Mouse (Mus musculus): Measurements from ENCODE around the gene Cdh11. TPM values are rescaled to one million over a fixed set of nuclear protein-coding genes. Genes with fewer than 3 reads are reported as not detected.
"Not testable (repeated sequence)": the region's sequence is repeated elsewhere in the genome, so short reads cannot be mapped to it uniquely, and the experiment has no call there.

Cdh11 gene
- total RNA-seq, 1 experiment: 2.8 TPM

DNA sequence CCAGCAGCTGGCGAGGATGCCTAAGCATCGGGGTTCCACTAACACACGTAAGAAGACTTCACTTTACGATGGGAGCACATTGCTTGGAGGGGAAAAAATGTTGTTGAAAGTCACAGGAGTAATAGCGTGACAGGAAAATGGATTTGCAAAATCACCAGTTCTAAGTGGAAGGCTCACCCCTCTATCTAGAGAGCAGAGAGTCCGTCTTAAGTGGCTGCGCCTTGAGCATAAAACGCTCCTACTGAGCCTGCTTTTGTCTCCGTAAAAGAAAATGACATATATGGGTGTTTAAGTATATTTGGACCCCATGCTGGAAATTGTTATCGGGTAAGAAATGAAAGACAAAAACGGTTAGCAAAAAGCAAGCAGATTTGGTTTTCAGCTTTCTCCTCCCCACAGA is 100.4 kb downstream of the Cdh11 start:
- no peaks in the 10 kb centered on the region for H3K9me3 ChIP-seq (ENCODE audit: control insufficient read depth, insufficient read depth, low read depth, low read length)
- no peaks in the 10 kb centered on the region for H3K36me3 ChIP-seq (ENCODE audit: control insufficient read depth, insufficient read depth, low read length, poor library complexity, severe bottlenecking)
- no peak overlapping the region for H3K27ac ChIP-seq (ENCODE audit: insufficient read depth, low read depth, low read length, poor library complexity, severe bottlenecking)
- no peak overlapping the region for H3K9ac ChIP-seq (ENCODE audit: insufficient read depth, low read depth, low read length, poor library complexity, severe bottlenecking)
- no peak overlapping the region for H3K4me3 ChIP-seq (ENCODE audit: insufficient read depth in 1 of 2, low read depth in 1 of 2, low read length in 2 of 2, poor library complexity in 1 of 2, severe bottlenecking in 1 of 2)
- H3K4me1 ChIP-seq (ENCODE audit: control insufficient read depth in 2 of 2, insufficient read depth in 2 of 2, low read length in 2 of 2, poor library complexity in 1 of 2): no peaks in the 10 kb centered on the region
- TF ChIP-seq ZC3H11A (IDR thresholded peaks at IDR 0.05; ENCODE audit: borderline replicate concordance, low read depth, low read length) (no peak), ZNF384 (IDR thresholded peaks at IDR 0.05; ENCODE audit: low read depth, low read length) (no peak), CHD2 (IDR thresholded peaks at IDR 0.05; ENCODE audit: low read depth, low read length) (no peak), MAFK (IDR thresholded peaks at IDR 0.05; ENCODE audit: insufficient read depth, low read depth, low read length) (no peak), HCFC1 (IDR thresholded peaks at IDR 0.05; ENCODE audit: borderline replicate concordance, insufficient read depth, low read length) (no peak)
- DNase-seq (ENCODE audit: low read depth, low spot score): no peak
- in situ Hi-C loops (cut with MboI; ENCODE audit: low sequenced_read_pairs in 2 of 2, unreplicated experiment in 2 of 2): no loop called here

DNA sequence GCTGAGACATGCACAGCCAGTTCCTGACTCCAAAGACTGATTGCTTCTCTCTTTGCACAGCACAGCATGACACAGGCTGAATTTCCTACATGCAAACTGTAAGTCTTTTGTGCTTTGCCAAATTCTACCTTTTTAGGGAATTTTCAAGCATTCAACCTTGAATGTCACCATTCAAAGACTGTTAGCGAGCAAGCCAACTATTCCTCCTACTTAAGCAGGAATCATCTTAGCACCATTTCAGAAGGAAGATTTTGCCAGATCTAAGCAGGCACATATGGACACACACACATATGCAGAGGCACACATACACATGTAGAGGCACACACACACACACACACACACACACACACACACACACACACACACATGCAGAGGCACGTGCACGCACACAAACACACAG is 108.3 kb downstream of the Cdh11 start:
- in situ Hi-C loops (cut with MboI; ENCODE audit: low sequenced_read_pairs in 2 of 2, unreplicated experiment in 2 of 2): no loop called here

DNA sequence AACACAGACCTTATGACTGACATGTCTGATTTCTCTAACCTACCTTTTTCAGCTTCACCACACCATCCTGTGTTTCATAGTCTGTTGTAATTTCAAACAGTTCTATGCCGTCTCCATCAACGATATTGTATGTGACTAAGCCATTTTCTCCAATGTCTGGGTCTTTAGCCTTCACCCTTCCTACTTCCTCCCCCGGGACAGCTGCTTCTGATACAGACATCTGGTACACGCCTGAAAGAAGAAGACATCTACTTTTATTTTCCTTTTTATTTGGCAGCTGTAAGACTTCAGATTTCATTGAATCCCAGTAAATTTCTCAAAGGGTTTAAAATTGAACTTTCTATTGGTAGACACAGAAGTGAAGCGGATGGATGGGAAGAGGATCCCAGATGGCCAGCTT is 120.9 kb downstream of the Cdh11 start:
- H3K9ac ChIP-seq (ENCODE audit: insufficient read depth, low read depth, low read length, poor library complexity, severe bottlenecking); DNase-seq (ENCODE audit: low read depth, low spot score); H3K4me1 ChIP-seq (ENCODE audit: control insufficient read depth in 2 of 2, insufficient read depth in 2 of 2, low read length in 2 of 2, poor library complexity in 1 of 2); H3K36me3 ChIP-seq (ENCODE audit: control insufficient read depth, insufficient read depth, low read length, poor library complexity, severe bottlenecking); in situ Hi-C loops (cut with MboI; ENCODE audit: low sequenced_read_pairs in 2 of 2, unreplicated experiment in 2 of 2); H3K4me3 ChIP-seq (ENCODE audit: insufficient read depth in 1 of 2, low read depth in 1 of 2, low read length in 2 of 2, poor library complexity in 1 of 2, severe bottlenecking in 1 of 2); H3K27ac ChIP-seq (ENCODE audit: insufficient read depth, low read depth, low read length, poor library complexity, severe bottlenecking); H3K9me3 ChIP-seq (ENCODE audit: control insufficient read depth, insufficient read depth, low read depth, low read length): not testable (repeated sequence)

More for the DNA sequence above, 108.3 kb downstream of the Cdh11 start:
- H3K4me3 ChIP-seq (ENCODE audit: insufficient read depth in 1 of 2, low read depth in 1 of 2, low read length in 2 of 2, poor library complexity in 1 of 2, severe bottlenecking in 1 of 2): no peak overlapping the region
- no peaks in the 10 kb centered on the region for H3K36me3 ChIP-seq (ENCODE audit: control insufficient read depth, insufficient read depth, low read length, poor library complexity, severe bottlenecking)
- TF ChIP-seq HCFC1 (IDR thresholded peaks at IDR 0.05; ENCODE audit: borderline replicate concordance, insufficient read depth, low read length) (no peak), CHD2 (IDR thresholded peaks at IDR 0.05; ENCODE audit: low read depth, low read length) (no peak), MAFK (IDR thresholded peaks at IDR 0.05; ENCODE audit: insufficient read depth, low read depth, low read length) (no peak), ZC3H11A (IDR thresholded peaks at IDR 0.05; ENCODE audit: borderline replicate concordance, low read depth, low read length) (no peak), ZNF384 (IDR thresholded peaks at IDR 0.05; ENCODE audit: low read depth, low read length) (no peak)
- no peaks in the 10 kb centered on the region for H3K4me1 ChIP-seq (ENCODE audit: control insufficient read depth in 2 of 2, insufficient read depth in 2 of 2, low read length in 2 of 2, poor library complexity in 1 of 2)
- no peak overlapping the region for H3K9ac ChIP-seq (ENCODE audit: insufficient read depth, low read depth, low read length, poor library complexity, severe bottlenecking)
- DNase-seq (ENCODE audit: low read depth, low spot score): no peak
- no peak overlapping the region for H3K27ac ChIP-seq (ENCODE audit: insufficient read depth, low read depth, low read length, poor library complexity, severe bottlenecking)
- H3K9me3 ChIP-seq (ENCODE audit: control insufficient read depth, insufficient read depth, low read depth, low read length): no peaks in the 10 kb centered on the region

DNA sequence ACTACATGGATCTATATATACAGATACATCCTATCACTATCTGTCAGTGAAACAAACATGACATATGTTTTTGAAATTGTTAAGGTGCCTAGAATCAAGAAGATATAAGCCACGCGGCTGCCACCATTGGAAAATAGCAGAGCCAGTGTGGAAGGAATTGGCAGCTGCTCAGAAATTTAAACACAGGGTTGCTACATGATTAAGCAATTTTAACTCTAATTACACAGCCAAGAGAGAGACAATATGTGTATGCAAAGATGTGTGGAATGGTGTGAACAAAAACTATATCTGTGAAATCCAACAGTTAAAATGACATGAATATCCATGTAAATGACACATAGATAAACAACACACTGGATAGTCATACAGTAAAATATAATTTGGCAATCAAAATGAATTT is 128.9 kb downstream of the Cdh11 start:
- TF ChIP-seq ZNF384 (IDR thresholded peaks at IDR 0.05; ENCODE audit: low read depth, low read length) (no peak), ZC3H11A (IDR thresholded peaks at IDR 0.05; ENCODE audit: borderline replicate concordance, low read depth, low read length) (no peak), CHD2 (IDR thresholded peaks at IDR 0.05; ENCODE audit: low read depth, low read length) (no peak), MAFK (IDR thresholded peaks at IDR 0.05; ENCODE audit: insufficient read depth, low read depth, low read length) (no peak), HCFC1 (IDR thresholded peaks at IDR 0.05; ENCODE audit: borderline replicate concordance, insufficient read depth, low read length) (no peak)
- DNase-seq (ENCODE audit: low read depth, low spot score): no peak
- no peak overlapping the region for H3K9ac ChIP-seq (ENCODE audit: insufficient read depth, low read depth, low read length, poor library complexity, severe bottlenecking)
- H3K36me3 ChIP-seq (ENCODE audit: control insufficient read depth, insufficient read depth, low read length, poor library complexity, severe bottlenecking): no peaks in the 10 kb centered on the region
- H3K27ac ChIP-seq (ENCODE audit: insufficient read depth, low read depth, low read length, poor library complexity, severe bottlenecking): no peak overlapping the region
- no peaks in the 10 kb centered on the region for H3K4me1 ChIP-seq (ENCODE audit: control insufficient read depth in 2 of 2, insufficient read depth in 2 of 2, low read length in 2 of 2, poor library complexity in 1 of 2)
- no peaks in the 10 kb centered on the region for H3K9me3 ChIP-seq (ENCODE audit: control insufficient read depth, insufficient read depth, low read depth, low read length)
- in situ Hi-C loops (cut with MboI; ENCODE audit: low sequenced_read_pairs in 2 of 2, unreplicated experiment in 2 of 2): no loop called here
- H3K4me3 ChIP-seq (ENCODE audit: insufficient read depth in 1 of 2, low read depth in 1 of 2, low read length in 2 of 2, poor library complexity in 1 of 2, severe bottlenecking in 1 of 2): no peak overlapping the region

DNA sequence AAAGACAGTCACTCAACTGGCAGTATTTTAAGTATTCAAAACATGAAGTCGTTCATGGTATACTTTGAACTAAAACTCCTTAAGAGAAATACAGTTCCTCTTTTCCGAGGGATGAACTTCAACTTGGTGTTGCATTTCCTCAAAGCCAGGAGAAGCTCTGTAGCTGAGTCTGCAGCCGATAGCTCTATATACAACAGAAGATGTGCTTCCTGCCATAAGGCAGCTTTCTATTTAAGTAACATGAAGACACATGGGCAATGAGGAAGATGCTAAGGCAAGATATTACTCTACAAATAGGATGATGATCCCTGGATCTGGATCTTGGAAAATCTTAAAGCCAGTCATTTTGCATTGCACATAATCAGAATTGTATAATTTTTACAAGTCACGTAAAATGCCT is 133.5 kb downstream of the Cdh11 start:
- in situ Hi-C loops (cut with MboI; ENCODE audit: low sequenced_read_pairs in 2 of 2, unreplicated experiment in 2 of 2): no loop called here
- no peak overlapping the region for H3K9ac ChIP-seq (ENCODE audit: insufficient read depth, low read depth, low read length, poor library complexity, severe bottlenecking)
- no peak overlapping the region for H3K4me3 ChIP-seq (ENCODE audit: insufficient read depth in 1 of 2, low read depth in 1 of 2, low read length in 2 of 2, poor library complexity in 1 of 2, severe bottlenecking in 1 of 2)
- H3K4me1 ChIP-seq (ENCODE audit: control insufficient read depth in 2 of 2, insufficient read depth in 2 of 2, low read length in 2 of 2, poor library complexity in 1 of 2): no peaks in the 10 kb centered on the region
- no peaks in the 10 kb centered on the region for H3K36me3 ChIP-seq (ENCODE audit: control insufficient read depth, insufficient read depth, low read length, poor library complexity, severe bottlenecking)
- DNase-seq (ENCODE audit: low read depth, low spot score): no peak
- TF ChIP-seq MAFK (IDR thresholded peaks at IDR 0.05; ENCODE audit: insufficient read depth, low read depth, low read length) (no peak), HCFC1 (IDR thresholded peaks at IDR 0.05; ENCODE audit: borderline replicate concordance, insufficient read depth, low read length) (no peak), ZNF384 (IDR thresholded peaks at IDR 0.05; ENCODE audit: low read depth, low read length) (no peak), CHD2 (IDR thresholded peaks at IDR 0.05; ENCODE audit: low read depth, low read length) (no peak), ZC3H11A (IDR thresholded peaks at IDR 0.05; ENCODE audit: borderline replicate concordance, low read depth, low read length) (no peak)
- no peaks in the 10 kb centered on the region for H3K9me3 ChIP-seq (ENCODE audit: control insufficient read depth, insufficient read depth, low read depth, low read length)
- no peak overlapping the region for H3K27ac ChIP-seq (ENCODE audit: insufficient read depth, low read depth, low read length, poor library complexity, severe bottlenecking)
